Mouse (Mus musculus) adrenal gland (tissue): ENCODE data around the gene 1500011B03Rik.

ENCODE experiments used
- intact Hi-C: fragments of 180-260 bp; cut with DNase I; formaldehyde crosslinking; loops from one replicate; pipeline ENCODE4 v1.15.1; 2025

1500011B03Rik gene

GRCm38 (mm10) chr5:114809826-114810225 is 13.4 kb downstream of the 1500011B03Rik start:
- intact Hi-C loops = loop anchor here (5.0 kb wide), 1 partner anchor 38 kb away; the partner anchor contains the start of gene Ankrd13a

GRCm38 (mm10) chr5:114809181-114809756 is 14.0 kb downstream of the 1500011B03Rik start:
- intact Hi-C loops = loop anchor here (5.0 kb wide), 1 partner anchor 37 kb away; the partner anchor contains the start of gene Ankrd13a

GRCm38 (mm10) chr5:114808385-114808784 is 14.9 kb downstream of the 1500011B03Rik start:
- intact Hi-C loops = loop anchor here (5.0 kb wide), 1 partner anchor 36 kb away; the partner anchor contains the start of gene Ankrd13a

- intact Hi-C loops = loop anchor here (5.0 kb wide), 1 partner anchor 36 kb away; the partner anchor contains the start of gene Ankrd13a
These were observed 15.4 kb downstream of the 1500011B03Rik start for GRCm38 (mm10) chr5:114807893-114808292.

GRCm38 (mm10) chr5:114807468-114807867 is 15.8 kb downstream of the 1500011B03Rik start:
- intact Hi-C loops = loop anchor here (5.0 kb wide), 1 partner anchor 35 kb away; the partner anchor contains the start of gene Ankrd13a

- intact Hi-C loops = loop anchor here (5.0 kb wide), 1 partner anchor 35 kb away; the partner anchor contains the start of gene Ankrd13a
These were observed 16.2 kb downstream of the 1500011B03Rik start for GRCm38 (mm10) chr5:114807063-114807462.

- intact Hi-C loops = loop anchor here (5.0 kb wide), 1 partner anchor 34 kb away; the partner anchor contains the start of gene Ankrd13a
These were observed 16.6 kb downstream of the 1500011B03Rik start for GRCm38 (mm10) chr5:114806636-114807035.

- intact Hi-C loops = loop anchor here (5.0 kb wide), 1 partner anchor 33 kb away; the partner anchor contains the start of gene Ankrd13a
These were observed 17.6 kb downstream of the 1500011B03Rik start for GRCm38 (mm10) chr5:114805436-114806350.

- intact Hi-C loops = loop anchor here (5.0 kb wide), 1 partner anchor 33 kb away; the partner anchor contains the start of gene Ankrd13a
These were observed 18.3 kb downstream of the 1500011B03Rik start for GRCm38 (mm10) chr5:114804958-114805357.

GRCm38 (mm10) chr5:114804335-114804734 is 18.9 kb downstream of the 1500011B03Rik start:
- intact Hi-C loops = no loop called here

GRCm38 (mm10) chr5:114803231-114803630 is 20.0 kb downstream of the 1500011B03Rik start:
- intact Hi-C loops = no loop called here

- intact Hi-C loops = no loop called here
These were observed 21.4 kb downstream of the 1500011B03Rik start for GRCm38 (mm10) chr5:114801841-114802240.

GRCm38 (mm10) chr5:114801049-114801448 is 22.2 kb downstream of the 1500011B03Rik start:
- intact Hi-C loops = no loop called here

GRCm38 (mm10) chr5:114799848-114800247 is 23.4 kb downstream of the 1500011B03Rik start:
- intact Hi-C loops = no loop called here

GRCm38 (mm10) chr5:114797253-114797652 is 26.0 kb downstream of the 1500011B03Rik start:
- intact Hi-C loops = no loop called here

GRCm38 (mm10) chr5:114796299-114797012 is 26.8 kb downstream of the 1500011B03Rik start:
- intact Hi-C loops = no loop called here

- intact Hi-C loops = no loop called here
These were observed 27.6 kb downstream of the 1500011B03Rik start for GRCm38 (mm10) chr5:114795653-114796052.

- intact Hi-C loops = no loop called here
These were observed 28.0 kb downstream of the 1500011B03Rik start for GRCm38 (mm10) chr5:114795231-114795630.

- intact Hi-C loops = no loop called here
These were observed 28.7 kb downstream of the 1500011B03Rik start for GRCm38 (mm10) chr5:114794609-114795008.

- intact Hi-C loops = no loop called here
These were observed 30.0 kb downstream of the 1500011B03Rik start for GRCm38 (mm10) chr5:114793317-114793716.

- intact Hi-C loops = no loop called here
These were observed 38.1 kb downstream of the 1500011B03Rik start for GRCm38 (mm10) chr5:114785196-114785595.
